Mouse (Mus musculus) ovary, postnatal 10 days (tissue): ENCODE measurements around the gene Atf6b.

Experiments used
- DNase-seq: peaks from one replicate; pipeline ENCODE4 v3.0.0; 2022; ENCODE audit warnings: low spot score

Atf6b gene

DNA sequence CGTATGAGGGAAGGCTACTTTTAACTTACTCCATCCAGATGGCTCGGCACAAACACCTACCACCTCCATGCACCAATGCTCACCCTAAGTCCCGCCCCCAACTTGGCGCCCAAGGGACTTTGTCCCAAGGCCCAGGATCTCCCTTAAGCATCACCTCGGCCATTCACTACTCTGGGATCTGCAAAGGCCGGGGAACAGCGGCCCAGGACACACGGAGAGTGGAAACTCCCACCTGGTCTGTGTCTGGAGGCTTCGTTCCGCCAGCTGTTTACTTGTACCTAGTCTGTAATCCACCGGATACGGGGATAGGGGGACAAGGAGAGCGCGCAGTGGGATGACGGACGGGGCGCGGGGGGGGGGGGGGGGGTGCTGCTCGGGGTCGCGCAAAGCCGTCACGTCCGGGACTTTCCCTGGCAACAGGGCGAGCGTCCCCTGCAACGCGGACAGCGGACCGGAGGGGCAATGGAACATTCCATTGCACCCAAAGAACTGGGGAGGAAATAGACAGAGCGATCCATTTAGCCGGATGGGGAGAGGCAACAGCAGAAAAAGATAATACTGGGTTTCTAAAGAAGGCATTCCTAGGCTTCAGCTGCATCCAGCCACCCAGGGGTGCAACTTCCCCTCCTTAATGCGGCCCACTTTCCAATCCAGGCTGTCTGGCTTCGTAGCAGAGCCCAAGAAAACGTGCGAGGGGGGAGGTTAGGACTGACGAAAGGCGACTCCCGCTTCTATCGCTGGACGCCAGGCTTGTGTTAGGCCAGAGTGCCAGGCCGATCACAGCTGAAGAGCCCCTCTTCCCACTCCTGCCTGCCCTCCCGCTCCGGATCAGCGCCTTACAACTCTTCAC lies 19.6 kb upstream of the Atf6b start:
- DNase-seq: peak; percentile 64

DNA sequence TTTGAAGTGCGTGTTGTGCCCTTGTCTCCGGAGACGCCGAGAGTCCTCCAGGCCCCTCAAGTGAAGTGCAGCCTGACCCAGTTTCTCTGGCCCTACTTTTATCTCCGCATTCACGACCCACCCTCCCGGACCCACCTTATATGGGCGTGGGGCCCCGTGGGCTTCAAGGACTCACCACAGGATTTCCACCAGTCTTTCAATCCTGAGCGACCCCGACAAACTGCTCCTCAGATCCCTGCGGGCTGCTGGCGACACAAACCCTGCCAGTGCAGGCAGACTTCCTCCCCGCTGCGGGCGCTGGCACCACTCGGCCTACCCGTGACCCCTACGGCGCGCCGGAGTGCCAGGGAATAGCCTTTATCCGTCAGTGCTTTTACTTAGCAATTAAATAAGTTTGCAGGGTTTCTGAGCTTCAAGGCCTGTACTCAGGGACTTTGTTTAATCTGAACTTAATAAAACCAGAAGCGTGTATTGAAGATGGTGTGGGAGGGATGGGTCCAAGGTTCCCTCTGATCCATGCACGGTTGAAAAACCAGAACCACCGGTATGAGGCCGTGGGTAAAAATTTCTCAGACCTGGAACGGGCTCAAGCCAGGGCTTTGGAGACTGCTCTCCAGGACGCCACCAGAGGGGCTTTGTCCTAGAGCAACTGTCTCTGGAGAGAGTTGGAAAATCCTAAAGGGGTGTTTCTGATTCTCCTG lies 18.9 kb upstream of the Atf6b start, which contains the start of gene Ppt2:
Ppt2 (minus strand) TSS at position 568 of the 701 bp plus-strand sequence.
- DNase-seq: peak; percentile 42

DNA sequence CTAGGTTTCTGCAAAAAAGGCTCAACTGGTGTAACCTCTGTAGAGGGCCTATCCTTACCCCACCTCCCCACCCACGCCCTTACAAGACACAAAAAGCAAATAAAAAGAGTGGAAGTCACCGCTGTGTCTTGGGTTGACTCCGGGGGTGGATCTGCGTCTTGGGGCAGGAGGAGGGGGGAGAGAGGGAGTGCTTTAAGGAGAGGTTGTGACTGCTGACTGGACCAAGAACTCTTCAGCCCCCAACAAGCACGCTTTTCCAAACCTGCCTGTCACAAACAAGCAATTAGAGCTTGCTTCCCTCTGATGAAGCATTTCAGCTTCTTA lies 18.3 kb upstream of the Atf6b start:
- no peak for DNase-seq

DNA sequence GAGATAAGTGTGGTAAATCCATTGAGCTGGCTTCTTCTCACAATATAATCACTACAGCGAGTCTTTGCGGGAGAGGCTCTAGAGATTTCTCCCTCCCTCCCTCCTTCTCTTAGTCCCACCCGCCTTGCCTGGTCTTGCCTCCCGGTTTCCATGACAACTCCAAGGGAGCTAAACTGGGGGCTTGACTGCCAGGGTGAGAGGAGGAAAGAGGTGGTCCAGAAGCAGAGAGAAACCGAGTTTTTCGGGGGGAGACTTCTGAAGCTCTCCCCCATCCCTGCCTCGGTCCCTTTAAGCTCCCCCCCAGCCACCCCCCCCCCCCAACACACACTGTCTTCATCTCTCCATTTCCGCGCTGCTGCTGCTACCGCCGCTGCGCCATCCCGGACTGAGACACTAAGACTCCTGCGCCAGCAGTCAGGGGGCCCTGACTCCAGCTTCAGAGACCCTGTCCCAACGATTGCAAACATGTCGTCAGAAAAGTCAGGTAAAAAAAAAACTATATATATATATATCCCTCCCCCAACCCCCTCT lies 17.7 kb upstream of the Atf6b start, which contains the start of gene Prrt1:
Prrt1 (plus strand) TSS at position 313 of the 531 bp plus-strand sequence.
- DNase-seq: no peak

DNA sequence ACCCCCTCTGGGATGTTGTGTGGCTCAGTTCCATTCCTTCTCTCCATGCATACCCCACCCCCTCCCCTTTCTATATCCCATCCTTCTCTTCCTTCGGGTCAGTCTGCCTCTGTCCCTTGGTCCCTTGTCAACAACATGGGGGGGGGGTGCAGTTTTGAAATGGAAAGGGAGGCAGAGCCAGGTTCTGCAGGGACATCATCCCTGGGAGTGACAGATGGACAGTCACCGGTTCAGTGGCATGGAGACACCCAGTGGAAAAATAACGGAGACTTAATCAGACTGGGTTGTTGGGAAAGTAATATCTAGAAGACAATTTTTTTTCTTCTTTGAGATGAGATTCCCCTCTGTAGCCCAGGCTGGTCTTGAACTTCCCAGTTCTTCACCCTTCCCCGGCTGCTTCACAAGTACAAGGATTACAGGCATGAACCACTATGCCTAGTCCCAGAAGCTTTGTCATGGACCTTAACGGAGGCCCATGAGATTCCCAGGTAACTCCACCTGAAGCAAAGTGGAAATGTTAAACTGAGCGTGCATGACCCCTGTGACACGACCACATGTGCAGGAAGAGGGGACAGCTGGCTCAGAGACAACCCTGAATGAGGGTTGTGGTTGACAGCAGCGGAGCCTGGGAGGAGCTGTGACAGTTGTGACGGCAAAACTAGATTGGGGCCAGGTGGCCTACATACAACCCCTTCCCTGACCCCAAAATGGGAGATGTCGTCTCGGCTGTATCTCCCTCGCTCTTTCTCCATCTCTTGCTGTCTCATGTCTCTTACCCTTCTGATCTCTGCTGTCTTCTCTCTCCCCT lies 16.9 kb upstream of the Atf6b start:
- no peak for DNase-seq

DNA sequence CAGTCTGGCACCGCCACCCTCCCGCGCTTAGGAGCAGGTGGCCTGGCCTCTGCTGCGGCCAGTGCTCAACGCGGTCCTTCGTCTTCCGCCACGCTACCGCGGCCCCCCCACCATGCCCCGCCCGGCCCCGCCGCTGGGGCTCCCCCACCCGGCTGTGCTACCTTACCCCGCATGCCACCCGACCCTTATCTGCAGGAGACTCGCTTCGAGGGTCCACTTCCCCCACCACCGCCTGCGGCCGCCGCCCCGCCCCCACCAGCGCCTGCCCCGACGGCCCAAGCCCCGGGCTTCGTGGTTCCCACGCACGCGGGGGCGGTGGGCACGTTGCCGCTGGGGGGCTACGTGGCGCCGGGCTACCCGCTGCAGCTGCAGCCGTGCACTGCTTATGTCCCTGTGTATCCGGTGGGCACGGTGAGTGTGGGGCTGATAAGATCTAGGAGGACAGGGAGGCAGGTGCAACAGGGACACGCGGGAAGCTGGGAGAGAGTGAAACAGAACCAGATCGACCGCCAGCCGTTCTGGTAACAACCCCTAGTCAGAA lies 16.1 kb upstream of the Atf6b start:
- DNase-seq: no peak

DNA sequence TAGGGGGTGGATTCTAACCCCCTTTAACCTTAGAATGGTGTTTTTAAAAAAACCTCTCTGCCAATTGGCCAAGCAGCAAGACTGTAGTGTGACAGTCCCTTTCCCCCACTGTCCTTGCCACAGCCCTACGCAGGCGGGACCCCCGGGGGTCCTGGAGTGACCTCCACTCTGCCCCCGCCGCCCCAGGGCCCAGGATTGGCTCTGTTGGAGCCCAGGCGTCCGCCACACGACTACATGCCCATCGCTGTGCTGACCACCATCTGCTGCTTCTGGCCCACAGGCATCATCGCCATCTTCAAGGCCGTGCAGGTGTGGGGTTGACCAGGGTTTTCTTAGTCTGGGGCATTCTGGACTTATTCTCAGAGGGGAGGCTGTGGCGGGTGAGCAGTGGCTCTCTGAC lies 15.3 kb upstream of the Atf6b start:
- no peak for DNase-seq

DNA sequence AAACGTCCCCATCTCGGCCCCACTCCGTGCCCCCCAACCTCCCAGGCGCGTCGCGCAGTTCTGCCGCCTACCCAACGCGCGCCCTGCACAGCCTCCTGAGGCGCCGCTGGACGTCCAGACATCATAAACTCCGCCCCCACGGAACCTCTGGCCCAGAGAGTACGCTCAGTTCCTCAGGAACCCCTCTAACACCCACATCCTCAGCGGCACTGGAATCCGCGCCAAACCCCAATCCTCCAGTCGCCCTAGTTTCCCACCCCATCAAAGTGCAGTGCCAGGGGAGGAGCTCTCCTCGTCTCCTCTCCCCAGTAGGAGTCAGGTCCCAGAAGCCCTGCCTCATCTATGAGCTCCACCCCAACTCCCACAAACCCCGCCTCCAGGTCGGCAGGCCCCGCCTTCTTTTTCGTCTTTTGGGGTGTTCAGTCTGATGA lies 14.7 kb upstream of the Atf6b start:
- peak; percentile 63 for DNase-seq

DNA sequence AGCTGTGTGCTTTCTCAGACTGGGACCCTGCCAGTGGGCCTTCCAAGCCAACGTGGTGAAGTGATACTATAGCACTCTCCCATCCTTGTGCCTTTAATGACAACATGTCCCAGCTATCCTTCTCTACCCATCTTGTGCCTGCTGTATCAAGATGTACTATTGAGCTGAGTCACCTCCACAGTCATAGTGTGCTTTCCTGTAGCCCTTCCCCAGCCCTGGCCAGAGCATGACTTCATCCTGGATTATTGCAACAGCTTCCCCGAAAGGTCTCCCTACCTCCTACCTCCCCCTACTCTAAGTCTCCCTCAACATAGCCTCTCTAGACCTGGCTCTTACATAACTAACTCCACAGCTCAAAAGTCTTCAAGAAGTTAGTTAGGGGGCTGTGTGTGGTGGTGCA lies 11.3 kb upstream of the Atf6b start:
- DNase-seq: no peak

DNA sequence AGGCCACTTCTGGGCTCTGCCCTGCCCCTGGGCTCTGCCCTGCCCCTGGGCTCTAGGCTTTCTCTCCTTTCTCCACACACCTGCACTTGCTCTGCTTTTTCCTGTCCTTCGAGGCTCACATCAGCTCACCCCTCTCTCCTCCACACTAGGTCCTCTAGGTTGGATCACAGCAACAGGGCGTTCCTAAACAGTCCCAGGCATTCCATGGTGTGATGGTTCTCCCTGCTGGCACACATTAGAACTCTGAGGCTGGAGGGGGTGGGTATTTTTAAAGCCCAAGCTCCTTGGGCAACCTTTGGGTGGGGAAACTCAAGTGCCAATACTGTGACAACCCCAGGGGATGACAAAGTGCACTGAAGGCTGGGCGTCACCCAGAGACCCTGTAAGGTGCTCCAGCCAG lies 9.5 kb upstream of the Atf6b start:
- no peak for DNase-seq

DNA sequence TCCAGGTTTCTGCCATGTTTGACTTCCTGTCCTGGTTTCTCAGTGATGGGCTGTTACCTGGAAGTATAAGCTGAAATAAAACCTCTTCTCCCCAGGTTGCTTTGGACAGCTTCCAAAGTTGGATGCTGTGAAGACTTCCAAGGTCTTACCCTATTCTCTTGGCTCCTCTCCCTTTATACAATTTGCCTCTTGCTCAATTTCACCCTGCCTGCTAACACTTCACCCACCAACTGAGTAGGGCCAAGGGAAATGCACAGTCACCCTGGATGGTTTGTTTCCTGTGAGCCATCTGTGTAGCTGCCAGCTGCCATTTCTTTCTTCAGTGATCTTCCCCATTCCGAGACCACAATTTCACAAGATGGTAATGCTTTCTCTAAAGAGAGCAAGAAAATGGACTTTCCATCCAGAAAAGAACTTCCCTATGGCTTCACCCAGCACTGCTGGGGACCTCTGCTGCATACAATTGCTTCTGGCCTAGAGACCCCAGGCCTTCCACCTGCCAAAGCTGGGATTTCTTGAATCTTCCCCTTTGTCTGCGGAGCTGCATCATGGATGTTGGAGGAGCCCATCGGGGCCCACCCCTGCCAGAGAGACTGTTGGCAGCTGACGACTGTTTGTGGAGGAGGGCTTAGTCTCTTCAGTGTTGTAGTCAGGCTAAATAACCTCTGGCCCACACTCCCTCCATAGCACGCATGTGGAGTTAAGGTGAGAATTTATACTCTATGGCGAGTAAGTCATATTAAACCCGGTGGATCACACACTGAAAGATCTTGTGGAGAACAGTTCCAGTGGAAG lies 7.3 kb upstream of the Atf6b start:
- DNase-seq: no peak

DNA sequence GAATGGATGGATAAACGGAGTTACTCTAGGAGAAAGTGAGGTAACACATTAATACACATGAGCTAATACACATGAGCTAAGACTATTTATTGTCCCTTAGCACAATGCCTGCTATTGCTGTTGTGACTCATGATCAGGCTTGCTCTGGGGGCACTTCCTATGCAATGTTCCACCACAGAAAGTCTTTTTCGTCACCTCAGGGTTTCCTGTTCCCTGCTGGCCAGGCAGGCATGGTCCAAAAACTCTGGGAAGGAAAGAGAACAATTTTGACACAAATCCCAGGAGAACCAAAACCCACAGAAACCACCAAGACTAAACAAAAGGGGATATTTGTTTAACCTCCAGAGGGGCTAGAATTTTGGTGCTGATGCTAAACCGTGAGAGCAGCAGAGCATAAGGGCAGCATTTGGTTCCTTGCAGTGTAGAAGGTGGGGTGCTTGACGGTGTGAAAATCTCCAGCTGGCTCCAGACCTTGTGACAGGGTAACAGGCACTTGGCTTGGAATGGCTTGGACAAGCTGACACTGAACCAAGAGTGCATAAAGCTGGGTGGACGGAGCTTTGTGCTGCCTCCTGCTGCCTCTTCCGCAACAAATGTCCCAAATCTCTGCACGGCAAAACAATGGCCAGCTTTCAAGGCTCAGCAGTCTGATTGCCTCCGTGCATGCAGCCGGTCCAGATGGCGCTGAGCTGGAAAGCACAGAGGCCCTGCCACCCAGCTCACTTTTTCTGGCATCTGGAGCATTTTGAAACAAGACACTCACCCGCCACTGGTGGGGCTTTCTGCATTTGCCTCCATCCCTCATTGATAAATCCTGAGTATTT lies 6.0 kb upstream of the Atf6b start:
- no peak for DNase-seq

DNA sequence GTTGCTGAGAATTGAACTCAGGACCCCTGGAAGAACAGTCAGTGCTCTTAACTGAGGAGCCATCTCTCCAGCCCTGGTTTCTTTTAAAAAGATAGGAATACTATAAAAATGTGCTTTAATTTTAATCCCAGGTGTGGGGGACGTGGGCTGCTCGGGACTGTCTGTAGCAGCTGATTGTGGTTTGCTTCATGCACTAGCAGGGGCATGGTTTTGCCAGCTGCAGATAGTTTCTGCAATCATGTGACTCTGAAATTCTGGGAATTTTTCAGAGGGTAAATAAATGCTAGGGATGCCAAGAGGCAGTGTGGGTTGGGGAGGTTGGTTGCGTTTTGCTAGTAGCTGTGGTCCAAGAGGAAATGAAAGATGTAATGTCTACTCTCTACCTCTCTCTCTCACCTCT lies 5.0 kb upstream of the Atf6b start:
- no peak for DNase-seq

DNA sequence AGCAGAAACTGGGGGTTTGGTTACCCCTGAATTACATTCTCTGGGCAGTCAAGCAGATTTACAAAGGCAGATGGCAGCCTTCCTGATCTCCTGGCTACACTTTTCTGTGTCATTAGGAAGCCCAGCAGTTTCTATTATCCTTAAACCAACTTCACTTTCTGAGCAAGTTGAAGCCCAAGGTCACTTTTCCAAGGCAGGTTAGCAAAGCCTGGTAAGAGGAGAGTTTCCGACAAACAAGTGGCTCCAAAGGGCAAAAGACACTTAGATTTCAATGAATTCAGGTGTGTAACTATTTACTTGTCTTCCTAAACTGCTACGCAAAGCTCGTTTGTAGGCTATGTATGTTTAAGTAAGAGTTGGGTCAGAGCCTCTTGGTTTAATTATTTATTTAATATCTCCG lies 3.6 kb upstream of the Atf6b start:
- no peak for DNase-seq

DNA sequence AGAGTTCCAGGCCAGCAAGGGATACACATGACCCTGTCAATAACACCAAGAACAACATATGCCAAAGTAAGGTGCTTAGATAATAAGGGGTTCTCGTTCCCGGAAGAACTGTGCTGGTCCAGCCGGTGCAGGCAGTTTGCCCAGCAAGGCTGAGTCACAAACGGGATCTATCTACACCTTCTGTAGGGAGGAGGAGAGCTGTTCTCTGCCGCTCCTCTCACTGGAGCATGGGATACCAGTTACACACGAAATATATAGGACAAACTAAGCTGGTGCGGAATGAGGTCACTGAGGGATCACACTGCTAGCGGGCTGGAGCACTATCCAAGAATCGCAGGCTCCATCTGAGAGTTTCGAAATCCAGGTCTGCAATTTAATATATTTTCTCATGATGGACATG lies 3.0 kb upstream of the Atf6b start:
- DNase-seq: no peak

DNA sequence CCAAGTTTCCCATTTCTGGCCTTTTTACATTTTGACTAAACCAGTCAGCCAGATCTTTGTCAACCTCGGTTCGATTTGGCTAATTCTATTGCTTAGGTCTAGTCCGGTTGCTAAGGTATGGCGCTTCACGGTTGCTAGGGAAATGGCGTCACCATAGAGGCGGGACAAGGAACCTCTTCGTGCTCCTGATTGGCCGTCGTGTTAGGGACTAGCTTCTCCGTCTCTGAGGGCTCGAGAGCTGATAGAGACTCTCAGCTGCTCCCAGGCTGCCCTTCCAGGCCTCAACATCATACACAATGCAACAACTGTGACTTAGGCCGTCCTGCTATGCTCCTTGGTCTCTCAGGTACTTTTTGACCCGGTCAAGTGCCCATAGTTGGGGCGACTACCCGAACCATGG lies 2.3 kb upstream of the Atf6b start, which contains the start of gene Fkbpl:
Fkbpl (plus strand) TSS at position 157 of the 400 bp plus-strand sequence.
- peak; percentile 90 for DNase-seq

DNA sequence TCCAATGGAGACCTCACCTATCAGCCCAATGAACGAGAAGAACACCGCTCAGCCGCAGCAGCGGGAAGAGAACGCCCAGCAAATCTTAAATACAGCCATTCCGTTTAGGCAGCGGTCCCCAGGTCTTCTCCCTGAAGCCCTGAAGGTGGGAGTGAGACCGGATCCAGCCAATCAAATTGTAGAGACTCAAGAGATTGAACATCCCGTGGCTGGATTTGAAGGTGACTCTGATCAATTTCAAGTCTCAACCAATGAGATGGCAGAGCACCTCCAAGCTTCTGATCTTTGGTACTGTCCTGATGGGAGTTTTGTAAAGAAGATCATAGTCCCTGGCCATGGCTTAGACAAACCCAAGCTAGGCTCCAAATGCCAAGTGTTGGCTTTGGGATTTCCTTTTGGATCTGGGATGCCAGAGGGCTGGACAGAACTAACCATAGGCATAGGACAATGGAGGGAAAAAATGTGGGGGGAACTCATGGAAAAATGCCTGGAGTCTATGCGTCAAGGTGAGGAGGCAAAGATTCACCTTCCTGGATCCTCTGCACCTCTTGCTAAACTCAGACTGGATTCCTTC lies 1.6 kb upstream of the Atf6b start:
- DNase-seq: no peak

DNA sequence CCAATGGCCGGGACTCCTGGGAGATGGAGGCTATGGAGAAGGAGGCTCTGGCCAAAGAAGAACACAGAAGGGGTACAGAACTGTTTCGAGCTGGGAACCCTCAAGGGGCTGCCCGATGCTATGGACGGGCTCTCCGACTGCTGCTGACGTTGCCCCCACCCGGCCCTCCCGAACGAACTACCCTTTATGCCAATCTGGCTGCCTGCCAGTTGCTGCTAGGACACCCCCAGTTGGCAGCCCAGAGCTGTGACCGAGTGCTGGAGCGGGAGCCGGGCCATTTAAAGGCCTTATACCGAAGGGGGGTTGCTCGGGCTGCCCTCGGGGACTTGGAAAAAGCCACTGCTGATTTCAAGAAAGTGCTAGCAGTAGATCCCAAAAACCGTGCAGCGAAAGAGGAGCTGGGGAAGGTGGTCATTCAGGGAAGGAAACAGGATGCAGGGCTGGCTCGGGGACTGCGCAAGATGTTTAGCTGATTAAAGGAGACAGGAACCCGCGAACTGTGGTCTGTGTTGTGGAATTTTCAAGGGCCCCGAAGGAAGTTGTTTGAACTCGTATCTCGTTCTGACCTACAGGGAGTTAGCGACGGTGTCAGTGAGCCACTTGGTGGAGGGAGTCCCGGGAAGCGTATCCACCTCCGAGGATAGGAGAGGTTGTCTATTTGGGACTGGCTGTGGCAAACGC lies 975 bp upstream of the Atf6b start:
- DNase-seq: no peak

DNA sequence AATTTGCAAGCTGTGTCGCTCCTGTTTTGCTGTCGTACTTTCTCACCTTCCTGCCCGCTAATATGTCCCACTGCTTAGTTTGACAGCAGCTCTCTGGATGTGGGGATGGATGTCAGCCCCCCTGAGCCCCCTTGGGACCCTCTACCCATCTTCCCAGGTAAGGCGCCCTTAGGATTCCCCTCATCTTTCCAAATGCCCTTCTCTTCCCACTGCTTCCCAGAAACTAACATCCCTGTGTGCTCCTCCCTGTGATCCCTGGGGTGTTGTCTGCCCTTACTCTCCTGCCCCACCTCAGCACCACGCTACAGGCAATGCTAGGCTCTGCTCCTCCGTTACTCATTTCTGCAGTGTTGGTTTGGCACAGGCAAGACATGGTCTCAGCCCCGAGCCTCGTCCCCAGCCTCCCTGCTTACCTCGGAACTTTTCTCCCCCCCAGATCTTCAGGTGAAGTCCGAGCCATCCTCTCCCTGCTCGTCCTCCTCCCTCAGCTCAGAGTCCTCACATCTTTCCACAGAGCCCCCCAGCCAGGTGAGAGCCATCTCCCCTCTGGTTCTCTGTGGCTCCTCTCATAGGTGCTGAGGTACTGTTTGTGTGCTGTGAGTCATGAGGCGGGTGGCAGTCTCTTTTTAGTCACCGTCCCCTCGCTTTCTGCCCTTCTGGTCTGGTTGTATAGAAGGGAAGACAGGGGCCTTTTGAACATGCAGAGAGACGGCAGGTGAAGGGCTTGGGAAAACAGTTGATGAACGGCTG lies 1.4 kb downstream of the Atf6b start:
- DNase-seq: no peak
